In genomic region chrX:21567971-21568370, GRCm38 (mm10) we compare ENCODE assay signal across 17 mouse cellular contexts.
DNase-seq lines count a peak whose midpoint lies in the region; ATAC-seq and TF ChIP-seq lines count a peak whose summit lies in the region.
"Had no signal": no experiment of that assay in that cellular context is flagged by ENCODE, and none has a peak within 500 bp of the region (broad histone marks: within the 10 kb centered on the region; RNA-seq: fewer than 3 reads in every experiment).

No protein-coding gene starts in this region.

- no peak overlapping the region for H3K4me2 ChIP-seq in kidney, postnatal 0 days (ENCODE audit: low read length)
- H3K4me2 ChIP-seq: forebrain, embryonic 15.5 days; hindbrain, embryonic 14.5 days; liver, embryonic 13.5 days; midbrain, embryonic 13.5 days; neural tube, embryonic 12.5 days had no signal

- no peaks in the 10 kb centered on the region for H3K27me3 ChIP-seq in kidney, postnatal 0 days (ENCODE audit: insufficient read depth, low read length)
- H3K27me3 ChIP-seq: forebrain, embryonic 15.5 days; liver, embryonic 13.5 days; midbrain, embryonic 13.5 days; neural tube, embryonic 12.5 days had no signal

- no peaks in the 10 kb centered on the region for H3K9me3 ChIP-seq in kidney, postnatal 0 days (replicated peaks; ENCODE audit: low read length)
- H3K9me3 ChIP-seq: forebrain, embryonic 15.5 days; G1E; liver, embryonic 13.5 days; midbrain, embryonic 13.5 days; neural tube, embryonic 12.5 days had no signal

- no peak for DNase-seq in gastrocnemius, adult 2 months
- DNase-seq in gastrocnemius, postnatal 10 days, result no peak
- no peak for DNase-seq in kidney, postnatal 0 days (ENCODE audit: low spot score)
- no peak for DNase-seq in kidney, postnatal 36 days
- DNase-seq in 3T3-L1 (ENCODE audit: low read depth, low spot score), result peak; percentile 69
- no peak for DNase-seq in frontal cortex, postnatal 25 days (ENCODE audit: low spot score in 2 of 2)
- no peak for DNase-seq in right cerebral cortex, postnatal 10 days (ENCODE audit: low spot score in 2 of 2)
- DNase-seq: cerebellum, adult 8-10 months; liver, embryonic 13.5 days; right cerebral cortex, adult 18-20 months; thymus, adult 2 months had no signal

- TF ChIP-seq POLR2A in embryonic fibroblast, embryonic 13.5 days (IDR thresholded peaks at IDR 0.05; ENCODE audit: low read depth, low read length), result no peak

- ATAC-seq in kidney, postnatal 0 days (replicated peaks; ENCODE audit: low FRiP score, low read depth), result no peak
- ATAC-seq: forebrain, embryonic 15.5 days; midbrain, embryonic 13.5 days had no signal

- intact Hi-C loops in gastrocnemius, adult 2 months (cut with DNase I), result no loop called here

- H3K9ac ChIP-seq in kidney, postnatal 0 days (ENCODE audit: low read depth, low read length), result no peak overlapping the region
- H3K9ac ChIP-seq: forebrain, embryonic 15.5 days; hindbrain, embryonic 14.5 days; liver, embryonic 13.5 days; midbrain, embryonic 13.5 days; neural tube, embryonic 12.5 days had no signal

- no peaks in the 10 kb centered on the region for H3K36me3 ChIP-seq in kidney, postnatal 0 days (ENCODE audit: insufficient read depth, low read length)
- H3K36me3 ChIP-seq: forebrain, embryonic 15.5 days; G1E; liver, embryonic 13.5 days; midbrain, embryonic 13.5 days; neural tube, embryonic 12.5 days had no signal

- H3K4me3 ChIP-seq in gastrocnemius, adult 2 months, result no peak overlapping the region
- H3K4me3 ChIP-seq in kidney, postnatal 0 days (replicated peaks; ENCODE audit: low read depth, low read length), result no peak overlapping the region
- H3K4me3 ChIP-seq in embryonic fibroblast, embryonic 13.5 days (ENCODE audit: insufficient read depth, low read length), result no peak overlapping the region
- H3K4me3 ChIP-seq: forebrain, embryonic 15.5 days; liver, embryonic 13.5 days; midbrain, embryonic 13.5 days; neural tube, embryonic 12.5 days had no signal

- WGBS in kidney, postnatal 0 days, result 54% methylated on average over 1 of the region's 1 CpGs

- H3K4me1 ChIP-seq in kidney, postnatal 0 days (replicated peaks; ENCODE audit: insufficient read depth, low read length), result no peaks in the 10 kb centered on the region
- H3K4me1 ChIP-seq in embryonic fibroblast, embryonic 13.5 days (ENCODE audit: control insufficient read depth, insufficient read depth, low read length), result peaks cover 3% of the 10 kb centered on the region; the same call in 1 of the 2 replicates
- H3K4me1 ChIP-seq: forebrain, embryonic 15.5 days; liver, embryonic 13.5 days; midbrain, embryonic 13.5 days; neural tube, embryonic 12.5 days had no signal

- H3K27ac ChIP-seq in gastrocnemius, adult 2 months, result peak overlapping the region; percentile 41; the same call in 1 of the 2 replicates
- H3K27ac ChIP-seq in kidney, postnatal 0 days, result peak overlapping the region; percentile 4; the same call in 1 of the 2 replicates
- peak overlapping the region; percentile 83 for H3K27ac ChIP-seq in embryonic fibroblast, embryonic 13.5 days (ENCODE audit: insufficient read depth, low read length)
- H3K27ac ChIP-seq: forebrain, embryonic 15.5 days; hindbrain, embryonic 14.5 days; liver, embryonic 13.5 days; midbrain, embryonic 13.5 days; neural tube, embryonic 12.5 days had no signal

- TF ChIP-seq CTCF in gastrocnemius, adult 2 months (IDR thresholded peaks at IDR 0.05), result no peak
- no peak for TF ChIP-seq CTCF in kidney, postnatal 0 days (IDR thresholded peaks at IDR 0.05; ENCODE audit: low read depth)
- TF ChIP-seq CTCF in embryonic fibroblast, embryonic 13.5 days (IDR thresholded peaks at IDR 0.05; ENCODE audit: borderline replicate concordance, insufficient read depth, low read length), result no peak

Comparison
In these comparisons a context has a peak if more than half of its experiments do, and no peak if none do; other contexts are left out.
1. H3K27ac ChIP-seq: peak in every context shown above with its lines; median percentile 83 in embryonic fibroblast, embryonic 13.5 days; 41 in gastrocnemius, adult 2 months; 4 in kidney, postnatal 0 days.